Mouse (Mus musculus) liver, adult 2 months (tissue): Measurements from ENCODE around the gene Traf6. TPM values are rescaled to one million over a fixed set of nuclear protein-coding genes. Genes with fewer than 3 reads are reported as not detected.
A peak's percentile ranks its signal among the peaks of the same experiment; 100 is the strongest.

Experiments
- DNase-seq: peaks from one replicate; pipeline ENCODE4 v3.0.0-alpha.2; 2011; ENCODE audit warnings: low read depth, low spot score; ENCODE audit errors: extremely low read depth
- H3K27ac ChIP-seq: fragments of 200-500 bp; replicated peaks from 2 replicates; pipeline ENCODE4 v1.5.1; 2012; ENCODE audit warnings: low read depth, mild to moderate bottlenecking, control low read depth, inconsistent platforms, low read length; ENCODE audit not compliant: insufficient read depth
- H3K27me3 ChIP-seq: fragments of 200-500 bp; 2 replicates; pipeline ENCODE4 v1.6.1; 2012; ENCODE audit warnings: mild to moderate bottlenecking, moderate library complexity, low read length, inconsistent platforms; ENCODE audit not compliant: control insufficient read depth, insufficient read depth
- H3K36me3 ChIP-seq: fragments of 200-500 bp; 2 replicates; pipeline ENCODE4 v1.6.1; 2012; ENCODE audit warnings: low read length, inconsistent platforms; ENCODE audit not compliant: control insufficient read depth, insufficient read depth
- H3K4me1 ChIP-seq: fragments of 200-500 bp; 2 replicates; pipeline ENCODE4 v1.6.1; 2011; ENCODE audit warnings: low read length; ENCODE audit not compliant: control insufficient read depth, insufficient read depth
- H3K4me3 ChIP-seq: fragments of 200-500 bp; 2 replicates; pipeline ENCODE4 v1.5.1; 2011; ENCODE audit warnings: low read depth, mild to moderate bottlenecking, control low read depth, low read length, moderate library complexity; ENCODE audit not compliant: insufficient read depth
- H3K79me2 ChIP-seq: fragments of 200-500 bp; 2 replicates; pipeline ENCODE4 v1.6.1; 2012; ENCODE audit warnings: inconsistent platforms, mild to moderate bottlenecking, low read length, moderate library complexity; ENCODE audit not compliant: control insufficient read depth, insufficient read depth
- H3K9ac ChIP-seq: fragments of 200-500 bp; 2 replicates; pipeline ENCODE4 v1.6.1; 2012; ENCODE audit warnings: low read depth, mild to moderate bottlenecking, control low read depth, inconsistent platforms, low read length
- CTCF ChIP-seq: fragments of 200-500 bp; IDR thresholded peaks from 2 replicates; pipeline ENCODE4 v1.5.1; 2011; ENCODE audit warnings: low read depth, low read length, control low read depth
- POLR2A ChIP-seq: fragments of 200-500 bp; IDR thresholded peaks from 2 replicates; pipeline ENCODE4 v1.6.1; 2011; ENCODE audit warnings: low read length, control low read depth; ENCODE audit not compliant: insufficient read depth; ENCODE audit errors: extremely low read depth
- WGBS: fragments of 180-500 bp; shearing (Covaris S2); methylation state at CpG from one replicate; pipeline ENCODE4 v1.1.7; 2018; 5-methylcytosine and 5-hydroxymethylcytosine counted together
- polyA plus RNA-seq: library from polyadenylated mRNA; depleted of rRNA; stranded (reverse); fragments of >200 nt; gene quantifications from 2 replicates; pipeline ENCODE4 v1.2.3, GENCODE M21; 2012
- total RNA-seq: library from RNA; depleted of rRNA; stranded (reverse); fragments of >200 nt; gene quantifications from 2 replicates; pipeline ENCODE4 v1.2.3, GENCODE M21; 2014

Gene Traf6
- total and polyA plus RNA-seq, 2 experiments = 6.0 to 7.7 TPM

DNA sequence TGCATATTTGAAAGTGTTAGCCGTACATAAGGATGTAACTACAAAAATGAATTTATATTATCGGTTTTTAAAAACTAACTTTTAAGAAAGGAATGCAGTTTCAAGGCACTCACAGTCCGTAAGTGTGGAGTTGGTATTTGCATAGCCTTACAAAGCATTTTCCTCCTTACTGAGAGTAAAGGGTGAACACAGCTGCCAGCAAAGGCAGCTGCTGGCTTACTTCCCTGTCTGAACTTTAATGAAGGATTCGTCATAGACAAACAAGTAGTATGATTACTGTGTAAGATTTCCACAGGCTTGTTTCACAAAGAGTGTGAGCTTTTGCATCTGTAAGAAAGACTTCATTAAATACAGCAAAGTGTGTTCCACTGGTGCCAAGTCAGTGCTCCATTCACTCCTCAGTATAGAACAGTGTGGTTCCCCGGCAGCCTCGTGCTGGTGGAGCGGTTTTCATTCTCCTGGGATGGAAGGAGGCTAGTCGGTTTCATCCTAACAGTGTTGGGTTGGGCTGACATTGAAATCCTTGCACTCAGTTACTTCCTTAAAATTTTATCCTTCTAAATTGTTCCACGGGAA is 12.1 kb downstream of the Traf6 start:
- H3K36me3 ChIP-seq = peaks cover 53% of the 10 kb centered on the region
- no peak for TF ChIP-seq POLR2A
- no peak for TF ChIP-seq CTCF
- no peaks in the 10 kb centered on the region; the same call in 1 of the 2 replicates for H3K4me1 ChIP-seq
- H3K79me2 ChIP-seq = no peaks in the 10 kb centered on the region
- no peak overlapping the region for H3K27ac ChIP-seq
- no peak overlapping the region for H3K4me3 ChIP-seq
- H3K9ac ChIP-seq = no peak overlapping the region
- WGBS = 92% methylated on average over 9 of the region's 9 CpGs
- DNase-seq = no peak
- H3K27me3 ChIP-seq = no peaks in the 10 kb centered on the region

DNA sequence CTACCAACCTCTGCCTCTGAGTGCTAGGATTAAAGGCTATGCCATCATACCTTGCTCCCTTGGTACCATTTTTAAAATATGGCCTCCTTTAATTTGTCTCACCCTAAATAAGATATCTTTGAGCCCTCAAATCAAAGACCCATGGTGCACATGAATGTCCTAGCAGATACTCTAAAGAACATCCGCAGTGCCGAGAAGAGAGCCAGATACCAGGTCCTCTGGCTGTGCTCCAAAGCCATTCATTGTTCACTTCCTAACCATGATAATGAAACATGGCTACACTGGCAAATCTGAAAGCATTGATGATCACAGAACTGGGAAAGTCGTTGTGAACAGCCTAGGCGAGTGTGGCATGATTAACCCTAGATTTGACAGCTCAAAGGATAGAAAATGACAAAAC is 14.8 kb downstream of the Traf6 start:
- TF ChIP-seq POLR2A = no peak
- no peak for TF ChIP-seq CTCF
- Histone ChIP-seq H3K27ac (no peak overlapping the region), H3K79me2 (no peaks in the 10 kb centered on the region), H3K27me3 (no peaks in the 10 kb centered on the region), H3K4me1 (no peaks in the 10 kb centered on the region; the same call in 1 of the 2 replicates), H3K9ac (no peak overlapping the region), H3K4me3 (no peak overlapping the region), H3K36me3 (peaks cover 57% of the 10 kb centered on the region)
- 70% methylated on average over 4 of the region's 4 CpGs for WGBS
- no peak for DNase-seq

DNA sequence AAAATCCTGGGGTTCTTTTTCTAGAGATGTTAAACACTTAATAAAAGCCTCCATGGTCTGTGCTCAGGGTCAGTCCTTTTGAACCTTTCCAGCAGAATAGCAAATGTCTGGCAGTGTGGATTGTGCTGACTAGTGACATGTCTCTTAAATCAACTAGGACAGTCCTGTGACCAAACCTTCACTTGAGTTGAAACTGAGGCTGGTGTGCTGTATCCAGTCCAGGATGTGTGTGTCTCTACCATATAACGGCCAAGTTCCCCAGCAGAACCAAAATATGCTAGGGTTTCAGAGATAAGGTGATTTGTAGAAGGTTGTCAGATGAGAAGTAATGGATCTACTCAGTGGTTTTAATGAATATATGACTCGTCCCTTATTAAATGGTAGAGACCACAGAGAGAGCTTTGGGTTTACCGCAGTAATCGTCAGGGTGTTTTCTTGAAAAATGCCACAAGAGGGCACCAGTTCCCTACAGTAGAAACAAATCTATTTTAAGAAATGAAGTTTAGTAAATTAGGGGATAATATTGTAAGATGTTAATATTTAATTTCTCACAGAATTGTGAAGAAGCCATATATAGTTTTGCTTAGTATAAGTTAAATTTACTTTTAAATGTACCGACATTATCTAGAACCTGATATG is 15.5 kb downstream of the Traf6 start:
- peaks cover 59% of the 10 kb centered on the region for H3K36me3 ChIP-seq

GRCm38 (mm10) chr2:101695584-101695983 is 17.4 kb downstream of the Traf6 start:
- Histone ChIP-seq H3K36me3 (peaks cover 46% of the 10 kb centered on the region), H3K4me1 (peaks cover 3% of the 10 kb centered on the region; the same call in 1 of the 2 replicates), H3K27ac (no peak overlapping the region), H3K9ac (no peak overlapping the region), H3K79me2 (no peaks in the 10 kb centered on the region), H3K27me3 (no peaks in the 10 kb centered on the region), H3K4me3 (no peak overlapping the region)
- whole genome bisulfite sequencing = 53% methylated on average over 7 of the region's 7 CpGs
- TF ChIP-seq CTCF (no peak), POLR2A (no peak)
- DNase-seq = no peak

More for the DNA sequence above, 15.5 kb downstream of the Traf6 start:
- 62% methylated on average over 5 of the region's 5 CpGs for WGBS
- H3K79me2 ChIP-seq = no peaks in the 10 kb centered on the region
- no peak overlapping the region for H3K9ac ChIP-seq
- peak; percentile 19 for DNase-seq
- peaks cover under 1% of the 10 kb centered on the region; the same call in 1 of the 2 replicates for H3K4me1 ChIP-seq
- no peak overlapping the region for H3K27ac ChIP-seq
- no peak overlapping the region for H3K4me3 ChIP-seq
- no peaks in the 10 kb centered on the region for H3K27me3 ChIP-seq
- TF ChIP-seq POLR2A (no peak), CTCF (no peak)

DNA sequence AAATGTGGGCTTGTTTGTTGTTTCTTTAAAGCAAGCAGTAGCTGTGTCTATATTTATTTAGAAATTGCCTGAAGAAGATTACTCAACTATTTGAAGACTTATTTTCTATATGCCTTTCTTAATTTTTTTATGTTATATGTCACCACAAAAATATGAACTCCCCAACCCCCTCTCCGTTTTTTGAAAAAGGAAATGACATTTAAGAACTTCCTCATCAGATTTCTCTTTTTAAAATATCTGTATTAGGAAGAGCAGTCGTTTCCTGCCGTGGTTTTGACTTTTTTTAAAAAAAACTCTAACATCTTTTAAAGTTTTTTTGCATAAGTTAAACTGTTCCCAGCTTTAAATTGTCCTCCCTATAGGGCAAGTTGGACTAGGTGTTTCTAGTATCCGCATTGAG is 21.1 kb downstream of the Traf6 start:
- peaks cover 24% of the 10 kb centered on the region for H3K36me3 ChIP-seq
- TF ChIP-seq POLR2A = no peak
- no peak for TF ChIP-seq CTCF
- H3K27ac ChIP-seq = 0 out of 2 replicates have a peak overlapping the region, but pooled peaks have one; percentile 16
- 82% methylated on average over 4 of the region's 4 CpGs for WGBS
- H3K9ac ChIP-seq = no peak overlapping the region
- H3K79me2 ChIP-seq = no peaks in the 10 kb centered on the region
- no peak for DNase-seq
- H3K4me3 ChIP-seq = no peak overlapping the region
- H3K27me3 ChIP-seq = no peaks in the 10 kb centered on the region
- 0 out of 2 replicates have a peak, but pooled peaks cover 3% of the 10 kb centered on the region for H3K4me1 ChIP-seq
